30 mouse cellular contexts compared by ENCODE assay signal in genomic region chr13:24185641-24186040, GRCm38 (mm10).
DNase-seq lines count a peak whose midpoint lies in the region; ATAC-seq lines count a peak whose summit lies in the region.
"Had no signal": no experiment of that assay in that cellular context is flagged by ENCODE, and none has a peak within 500 bp of the region (broad histone marks: within the 10 kb centered on the region; RNA-seq: fewer than 3 reads in every experiment).

No protein-coding gene starts in this region.

- H3K9ac ChIP-seq in lung, embryonic 16.5 days (ENCODE audit: low read length), result no peak overlapping the region
- H3K9ac ChIP-seq: embryonic facial prominence, embryonic 13.5 days; forebrain, embryonic 13.5 days; heart, embryonic 12.5 days; heart, embryonic 15.5 days; hindbrain, embryonic 14.5 days had no signal

- DNase-seq in lung, postnatal 4 days, result no peak
- DNase-seq in Muller cell, postnatal 12 days (ENCODE audit: inconsistent ontology term), result peak; percentile 52
- DNase-seq in NIH3T3 (ENCODE audit: low read depth), result peak; percentile 31
- no peak for DNase-seq in thymus, postnatal 4 days
- no peak for DNase-seq in kidney, adult 8-10 months
- DNase-seq: adrenal gland, adult 2 months; adrenal gland, postnatal 14 days; cerebellum, adult 11-12 months; cerebellum, adult 8-10 months; cerebellum, postnatal 36 days; embryo, embryonic 11 days; gastrocnemius, postnatal 25 days; heart, adult 18-20 months; heart, postnatal 10 days; heart, postnatal 36 days had no signal

- H3K27me3 ChIP-seq in lung, embryonic 16.5 days (ENCODE audit: control insufficient read depth, insufficient read depth, low read depth, low read length), result no peaks in the 10 kb centered on the region
- H3K27me3 ChIP-seq: embryonic facial prominence, embryonic 13.5 days; forebrain, embryonic 13.5 days; heart, embryonic 12.5 days; heart, embryonic 15.5 days; Patski had no signal

- WGBS in lung, embryonic 16.5 days, result 84% methylated on average over 3 of the region's 3 CpGs

- 0 out of 2 replicates have a peak, but pooled peaks have one; percentile 35 for ATAC-seq in lung, embryonic 16.5 days (ENCODE audit: low read depth)
- ATAC-seq: CD4-positive, CD25-positive, alpha-beta regulatory T cell, adult 4 months; forebrain, embryonic 13.5 days; forebrain, embryonic 16.5 days; hindbrain, postnatal 0 days; inflammation-experienced regulatory T-cells, adult 6 months; Patski had no signal

- H3K9me3 ChIP-seq in lung, embryonic 16.5 days (ENCODE audit: control insufficient read depth, low read length), result no peaks in the 10 kb centered on the region
- H3K9me3 ChIP-seq: embryonic facial prominence, embryonic 10.5 days; embryonic facial prominence, embryonic 13.5 days; forebrain, embryonic 10.5 days; forebrain, embryonic 13.5 days; heart, embryonic 12.5 days; heart, embryonic 15.5 days; hindbrain, embryonic 10.5 days had no signal

- H3K27ac ChIP-seq in lung, embryonic 16.5 days (ENCODE audit: low read length), result no peak overlapping the region
- H3K27ac ChIP-seq: embryonic facial prominence, embryonic 10.5 days; embryonic facial prominence, embryonic 13.5 days; forebrain, embryonic 10.5 days; forebrain, embryonic 13.5 days; heart, embryonic 15.5 days; hindbrain, embryonic 10.5 days; hindbrain, embryonic 14.5 days; hindbrain, postnatal 0 days had no signal

- H3K4me3 ChIP-seq in lung, embryonic 16.5 days (ENCODE audit: low read length), result no peak overlapping the region
- H3K4me3 ChIP-seq: embryonic facial prominence, embryonic 10.5 days; embryonic facial prominence, embryonic 13.5 days; erythroblast, embryonic 14.5 days; forebrain, embryonic 10.5 days; forebrain, embryonic 13.5 days; heart, embryonic 12.5 days; heart, embryonic 15.5 days; hindbrain, embryonic 10.5 days had no signal

- no peaks in the 10 kb centered on the region for H3K36me3 ChIP-seq in lung, embryonic 16.5 days (ENCODE audit: control insufficient read depth, insufficient read depth, low read length)
- H3K36me3 ChIP-seq: embryonic facial prominence, embryonic 10.5 days; embryonic facial prominence, embryonic 13.5 days; forebrain, embryonic 10.5 days; heart, embryonic 12.5 days; heart, embryonic 15.5 days; hindbrain, embryonic 10.5 days had no signal

- peaks cover 17% of the 10 kb centered on the region for H3K4me1 ChIP-seq in lung, embryonic 16.5 days (replicated peaks; ENCODE audit: control insufficient read depth, insufficient read depth, low read length)
- H3K4me1 ChIP-seq: heart, embryonic 15.5 days had no signal

- H3K4me2 ChIP-seq in lung, embryonic 16.5 days (ENCODE audit: low read depth, low read length), result no peak overlapping the region
- H3K4me2 ChIP-seq: embryonic facial prominence, embryonic 13.5 days; forebrain, embryonic 13.5 days; heart, embryonic 12.5 days; heart, embryonic 15.5 days; hindbrain, embryonic 14.5 days had no signal

Comparison
In these comparisons a context has a peak if more than half of its experiments do, and no peak if none do; other contexts are left out.
1. DNase-seq: peak in Muller cell, postnatal 12 days (single experiment) and NIH3T3 (single experiment); none in lung, postnatal 4 days (0 of 2), thymus, postnatal 4 days (single experiment) and kidney, adult 8-10 months (0 of 2).